Mouse (Mus musculus): ENCODE measurements around the gene Gm8298. TPM values are rescaled to one million over a fixed set of nuclear protein-coding genes. Genes with fewer than 3 reads are reported as not detected.
"Not testable (repeated sequence)": the region's sequence is repeated elsewhere in the genome, so short reads cannot be mapped to it uniquely, and the experiment has no call there.

Gm8298 gene
- not detected in 2 replicates for polyA plus RNA-seq (2015; fragmentation: Nextera tagmentation; extraction: Ambion mirVana)

GRCm38 (mm10) chr3:59860751-59861150, at the start of gene Gm8298:
Gene Gm8298 (plus strand): TSS chr3:59861051.
- Histone ChIP-seq H3K4me3 (replicated peaks) (no peak within 1 kb of the TSS), H3K27me3 (no peaks in the 10 kb centered on the region), H3K9me3 (replicated peaks) (no peaks in the 10 kb centered on the region), H3K4me1 (no peaks in the 10 kb centered on the region), H3K27ac (no peak within 1 kb of the TSS), H3K4me2 (no peak within 1 kb of the TSS), H3K36me3 (no peaks in the 10 kb centered on the region), H3K9ac (no peak within 1 kb of the TSS)
- WGBS = 92% methylated on average over 2 of the region's 2 CpGs
- no peak for ATAC-seq (replicated peaks; ENCODE audit: low FRiP score)

DNA sequence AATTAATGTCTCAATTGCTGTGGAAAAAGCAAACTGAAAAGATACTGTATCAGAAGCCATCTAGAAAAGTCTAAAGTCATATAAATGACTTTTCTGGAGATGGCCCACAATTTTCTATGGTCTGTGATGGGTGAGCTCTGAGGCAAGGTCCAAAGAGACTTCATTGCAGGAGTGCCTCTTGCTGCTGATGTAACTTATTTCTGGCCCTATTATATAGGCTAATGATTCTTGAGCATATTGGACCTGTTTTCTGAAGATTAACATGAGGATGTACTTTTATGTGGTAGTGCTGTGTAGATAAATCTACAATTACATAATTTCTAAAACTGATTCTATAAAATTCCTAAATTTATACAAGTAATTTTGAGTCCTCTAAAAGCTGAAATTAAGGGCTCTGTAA, 47.7 kb upstream of the Gm8298 start:
- no peaks in the 10 kb centered on the region for H3K27me3 ChIP-seq
- H3K4me2 ChIP-seq = no peak overlapping the region
- no peaks in the 10 kb centered on the region for H3K4me1 ChIP-seq
- no peak overlapping the region for H3K9ac ChIP-seq
- no peaks in the 10 kb centered on the region for H3K36me3 ChIP-seq
- no peaks in the 10 kb centered on the region for H3K9me3 ChIP-seq (replicated peaks)
- no peak for ATAC-seq (replicated peaks; ENCODE audit: low FRiP score)
- no peak overlapping the region for H3K27ac ChIP-seq
- no peak overlapping the region for H3K4me3 ChIP-seq (replicated peaks)

DNA sequence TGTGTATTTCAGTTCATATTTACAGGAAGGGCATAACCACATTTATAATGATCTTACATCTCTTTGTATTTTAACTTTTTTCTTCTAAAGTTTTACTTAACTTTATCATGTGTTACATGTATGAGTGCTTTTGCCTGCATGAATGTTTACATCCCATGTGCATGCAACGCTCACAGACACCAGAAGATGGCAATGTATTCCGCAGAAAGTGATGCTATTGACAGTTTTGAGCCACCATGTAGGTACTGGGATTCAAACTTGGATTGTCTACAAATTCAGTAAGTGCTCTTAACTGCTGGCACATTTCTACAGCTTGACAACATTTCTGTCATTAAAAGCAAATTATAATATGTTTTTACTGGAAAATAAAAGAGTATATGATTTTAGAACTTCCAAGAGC, 9.9 kb downstream of the Gm8298 start:
- 29% methylated on average over 2 of the region's 2 CpGs for WGBS
- H3K4me2 ChIP-seq = no peak overlapping the region
- no peaks in the 10 kb centered on the region for H3K9me3 ChIP-seq (replicated peaks)
- no peaks in the 10 kb centered on the region for H3K4me1 ChIP-seq
- no peaks in the 10 kb centered on the region for H3K36me3 ChIP-seq
- H3K4me3 ChIP-seq (replicated peaks) = no peak overlapping the region
- no peaks in the 10 kb centered on the region for H3K27me3 ChIP-seq
- no peak overlapping the region for H3K9ac ChIP-seq
- ATAC-seq (replicated peaks; ENCODE audit: low FRiP score) = no peak
- H3K27ac ChIP-seq = no peak overlapping the region

DNA sequence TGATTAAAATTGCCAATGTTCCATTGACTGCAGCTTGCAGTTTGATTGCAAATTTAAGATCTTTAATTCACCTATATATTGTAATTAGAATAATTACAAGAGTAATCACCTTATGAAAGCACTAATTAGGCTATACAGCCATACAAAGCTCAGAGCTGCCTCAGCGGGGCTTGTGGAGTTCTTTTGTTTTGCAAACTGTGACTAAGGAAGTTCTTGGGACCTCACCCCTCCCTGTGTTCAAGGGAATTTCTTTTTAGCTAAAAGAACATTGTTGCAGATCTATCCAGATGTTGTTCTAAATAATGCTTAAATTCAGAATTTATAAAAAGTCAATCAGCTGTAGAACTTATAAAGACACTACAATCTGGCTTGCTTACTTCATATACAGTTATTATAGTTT, 16.8 kb downstream of the Gm8298 start:
- 46% methylated on average over 1 of the region's 1 CpGs for WGBS
- H3K27me3 ChIP-seq; ATAC-seq (replicated peaks; ENCODE audit: low FRiP score); H3K4me3 ChIP-seq (replicated peaks); H3K4me1 ChIP-seq; H3K36me3 ChIP-seq; H3K4me2 ChIP-seq; H3K9ac ChIP-seq; H3K27ac ChIP-seq; H3K9me3 ChIP-seq (replicated peaks): not testable (repeated sequence)

DNA sequence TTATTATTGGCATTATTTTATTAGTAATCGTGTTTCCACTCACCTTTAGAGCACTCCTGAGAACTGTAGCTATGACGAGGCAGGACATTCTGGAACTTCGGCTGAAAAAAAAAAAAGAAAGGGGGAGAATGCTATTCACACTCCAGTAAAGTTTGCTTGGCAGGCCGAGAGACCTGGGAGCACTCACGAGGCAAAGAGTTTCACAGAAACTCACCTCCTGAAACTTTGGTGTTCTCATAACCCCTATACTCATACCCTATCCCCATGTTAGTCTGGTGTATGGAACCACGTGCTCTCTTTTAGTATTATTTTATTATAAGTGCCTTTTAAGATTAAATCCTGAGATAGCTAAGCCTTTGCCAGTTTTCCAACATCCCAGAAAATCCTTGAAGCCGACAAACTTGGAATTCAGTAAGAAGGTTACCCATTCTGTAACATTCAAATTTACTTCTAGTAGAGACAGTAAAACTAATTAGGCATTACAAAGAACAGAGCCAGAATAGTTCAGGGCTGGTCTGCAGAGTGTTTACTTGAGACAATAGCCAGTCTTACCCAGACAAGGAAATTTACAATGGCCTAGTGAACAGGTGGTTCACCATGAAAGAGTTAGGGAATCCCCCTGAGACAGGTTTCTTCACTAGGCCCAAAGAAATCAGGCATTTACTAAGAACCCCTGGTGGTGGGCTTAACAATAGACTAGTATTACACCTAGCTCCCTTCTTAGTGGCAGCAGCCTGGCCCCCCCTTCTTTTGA, 19.1 kb downstream of the Gm8298 start:
- H3K27ac ChIP-seq; H3K4me1 ChIP-seq; H3K4me2 ChIP-seq; ATAC-seq (replicated peaks; ENCODE audit: low FRiP score); H3K27me3 ChIP-seq; H3K9ac ChIP-seq; H3K4me3 ChIP-seq (replicated peaks); H3K36me3 ChIP-seq; H3K9me3 ChIP-seq (replicated peaks): not testable (repeated sequence)
- 75% methylated on average over 7 of the region's 7 CpGs for WGBS

- no peaks in the 10 kb centered on the region for H3K27me3 ChIP-seq
- H3K4me3 ChIP-seq (replicated peaks) = no peak overlapping the region
- 67% methylated on average over 2 of the region's 2 CpGs for WGBS
- no peak overlapping the region for H3K9ac ChIP-seq
- no peak overlapping the region for H3K4me2 ChIP-seq
- peak; percentile 43; the same call in 1 of the 2 replicates for ATAC-seq (replicated peaks; ENCODE audit: low FRiP score)
- H3K27ac ChIP-seq = no peak overlapping the region
- no peaks in the 10 kb centered on the region for H3K4me1 ChIP-seq
- H3K36me3 ChIP-seq = no peaks in the 10 kb centered on the region
- H3K9me3 ChIP-seq (replicated peaks) = no peaks in the 10 kb centered on the region
These were observed 32.4 kb downstream of the Gm8298 start for GRCm38 (mm10) chr3:59893276-59893675.

DNA sequence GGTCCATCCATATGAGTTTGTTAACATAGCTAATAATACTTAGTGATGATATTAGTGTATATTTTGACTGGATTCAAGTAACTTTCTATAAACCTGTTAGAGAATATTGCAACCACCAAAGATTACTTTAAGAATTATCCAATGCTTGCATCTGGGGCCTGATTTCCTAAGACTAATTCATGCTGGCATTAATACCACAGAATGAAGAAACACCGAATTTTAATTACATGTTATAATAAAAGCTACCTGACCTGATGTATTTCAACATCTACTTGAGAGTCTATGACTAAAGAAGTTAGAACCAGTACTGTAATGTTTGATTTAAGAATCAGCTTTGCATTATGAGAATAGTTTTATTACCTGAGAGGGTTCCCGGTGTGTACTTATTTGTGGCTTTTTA, 64.1 kb downstream of the Gm8298 start, which contains the start of gene C130079G13Rik:
Gene C130079G13Rik (plus strand): TSS at position 301 of the 400 bp plus-strand sequence.
- Histone ChIP-seq H3K27ac (no peak within 1 kb of the TSS), H3K4me2 (no peak within 1 kb of the TSS), H3K36me3 (no peaks in the 10 kb centered on the region), H3K4me3 (replicated peaks) (no peak within 1 kb of the TSS), H3K4me1 (no peaks in the 10 kb centered on the region), H3K27me3 (no peaks in the 10 kb centered on the region), H3K9ac (no peak within 1 kb of the TSS), H3K9me3 (replicated peaks) (no peaks in the 10 kb centered on the region)
- no peak for ATAC-seq (replicated peaks; ENCODE audit: low FRiP score)
- 96% methylated on average over 2 of the region's 2 CpGs for WGBS

Other genes starting within 250 kb of the Gm8298 start
- gene Gm5538, start 131.3 kb upstream of the Gm8298 start, polyA plus RNA-seq (2015; fragmentation: Nextera tagmentation; extraction: Ambion mirVana) = not detected in 2 replicates
- gene C130079G13Rik, start 64.2 kb downstream of the Gm8298 start, polyA plus RNA-seq (2015; fragmentation: Nextera tagmentation; extraction: Ambion mirVana) = not detected in 2 replicates
- gene Aadacl2, start 145.7 kb downstream of the Gm8298 start, polyA plus RNA-seq (2015; fragmentation: Nextera tagmentation; extraction: Ambion mirVana) = not detected in 2 replicates
- gene Aadac, start 164.7 kb downstream of the Gm8298 start, polyA plus RNA-seq (2015; fragmentation: Nextera tagmentation; extraction: Ambion mirVana) = 22.1 and 28.3 TPM in 2 replicates
- gene Sucnr1, start 220.8 kb downstream of the Gm8298 start, polyA plus RNA-seq (2015; fragmentation: Nextera tagmentation; extraction: Ambion mirVana) = 4.4 and 5.4 TPM in 2 replicates